Comparison of ENCODE assay signal across 11 mouse cellular contexts in the genomic region with DNA sequence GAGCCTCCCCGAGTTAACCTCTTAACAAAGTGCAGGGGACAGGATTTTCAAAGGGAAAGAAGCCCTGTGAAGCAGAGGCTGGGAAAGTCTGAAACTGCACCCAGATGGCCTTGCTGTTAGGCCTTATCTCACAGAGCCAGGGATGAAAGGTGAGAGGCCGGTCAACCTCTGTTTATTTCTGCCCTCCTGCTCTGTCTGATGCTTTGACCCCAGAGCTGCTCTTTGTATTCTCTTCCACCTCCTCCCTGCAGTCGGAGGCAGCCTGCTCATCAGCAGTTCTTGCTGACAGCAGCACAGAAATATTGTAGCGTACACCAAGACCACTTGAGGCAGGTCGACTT.
A peak's percentile ranks its signal among the peaks of the same experiment; 100 is the strongest.
DNase-seq lines count a peak whose midpoint lies in the region; ATAC-seq and TF ChIP-seq lines count a peak whose summit lies in the region.
"Had no signal": no experiment of that assay in that cellular context is flagged by ENCODE, and none has a peak within 500 bp of the region (broad histone marks: within the 10 kb centered on the region; RNA-seq: fewer than 3 reads in every experiment).

No protein-coding gene starts in this region.

- no peaks in the 10 kb centered on the region for H3K36me3 ChIP-seq in hindbrain, embryonic 11.5 days (ENCODE audit: control insufficient read depth, insufficient read depth, low read length)
- no peaks in the 10 kb centered on the region for H3K36me3 ChIP-seq in hindbrain, postnatal 0 days (ENCODE audit: insufficient read depth, low read length)
- no peaks in the 10 kb centered on the region for H3K36me3 ChIP-seq in kidney, embryonic 14.5 days (ENCODE audit: control insufficient read depth, insufficient read depth, low read length)

- no peak overlapping the region for H3K4me2 ChIP-seq in hindbrain, embryonic 11.5 days (replicated peaks; ENCODE audit: low read depth, low read length)
- H3K4me2 ChIP-seq in hindbrain, postnatal 0 days (ENCODE audit: low read depth, low read length) = no peak overlapping the region
- H3K4me2 ChIP-seq in kidney, embryonic 14.5 days (replicated peaks; ENCODE audit: low read depth, low read length) = no peak overlapping the region

- no peak overlapping the region for H3K27ac ChIP-seq in hindbrain, embryonic 11.5 days (ENCODE audit: low read depth, low read length)
- H3K27ac ChIP-seq in hindbrain, postnatal 0 days = no peak overlapping the region
- H3K27ac ChIP-seq in kidney, embryonic 14.5 days (ENCODE audit: low read depth, low read length) = no peak overlapping the region

- no peak overlapping the region for H3K4me3 ChIP-seq in hindbrain, embryonic 11.5 days (ENCODE audit: low read depth, low read length)
- H3K4me3 ChIP-seq in hindbrain, postnatal 0 days (ENCODE audit: low read length) = no peak overlapping the region
- no peak overlapping the region for H3K4me3 ChIP-seq in kidney, embryonic 14.5 days (ENCODE audit: low read length)

- 0 out of 2 replicates have a peak, but pooled peaks cover 2% of the 10 kb centered on the region for H3K4me1 ChIP-seq in hindbrain, embryonic 11.5 days (replicated peaks; ENCODE audit: control insufficient read depth, insufficient read depth, low read length)
- no peaks in the 10 kb centered on the region; the same call in 1 of the 2 replicates for H3K4me1 ChIP-seq in hindbrain, postnatal 0 days (ENCODE audit: insufficient read depth, low read length)
- H3K4me1 ChIP-seq in kidney, embryonic 14.5 days (ENCODE audit: control insufficient read depth, insufficient read depth, low read length) = peaks cover 8% of the 10 kb centered on the region; the same call in 1 of the 2 replicates

- ATAC-seq in hindbrain, embryonic 11.5 days (ENCODE audit: low FRiP score) = peak; percentile 40; the same call in 1 of the 2 replicates
- ATAC-seq in hindbrain, postnatal 0 days = no peak
- peak; percentile 96 for ATAC-seq in erythroid progenitor cell, adult 5-6 weeks (replicated peaks; ENCODE audit: low FRiP score, poor library complexity, severe bottlenecking)
- peak; percentile 71 for ATAC-seq in megakaryocyte progenitor cell, adult 5-6 weeks (replicated peaks; ENCODE audit: poor library complexity)
- no peak for ATAC-seq in kidney, embryonic 14.5 days (ENCODE audit: low FRiP score, low TSS enrichment)

- H3K9ac ChIP-seq in hindbrain, embryonic 11.5 days (ENCODE audit: low read depth, low read length) = no peak overlapping the region
- no peak overlapping the region for H3K9ac ChIP-seq in hindbrain, postnatal 0 days (replicated peaks; ENCODE audit: low read length)
- H3K9ac ChIP-seq in kidney, embryonic 14.5 days (ENCODE audit: low read depth, low read length) = no peak overlapping the region

- H3K9me3 ChIP-seq in hindbrain, embryonic 11.5 days (ENCODE audit: control insufficient read depth, low read length) = no peaks in the 10 kb centered on the region
- H3K9me3 ChIP-seq in hindbrain, postnatal 0 days (ENCODE audit: low read length) = no peaks in the 10 kb centered on the region
- no peaks in the 10 kb centered on the region for H3K9me3 ChIP-seq in kidney, embryonic 14.5 days (ENCODE audit: control insufficient read depth, low read length)

- WGBS in hindbrain, embryonic 11.5 days = 8% methylated on average over 5 of the region's 5 CpGs
- WGBS in hindbrain, postnatal 0 days = 29% methylated on average over 5 of the region's 5 CpGs
- WGBS in kidney, embryonic 14.5 days = 13% methylated on average over 5 of the region's 5 CpGs

- TF ChIP-seq CTCF in hindbrain, postnatal 0 days (IDR thresholded peaks at IDR 0.05; ENCODE audit: low read depth) = no peak

- no peaks in the 10 kb centered on the region for H3K27me3 ChIP-seq in hindbrain, embryonic 11.5 days (ENCODE audit: control insufficient read depth, insufficient read depth, low read length)
- H3K27me3 ChIP-seq in hindbrain, postnatal 0 days (ENCODE audit: insufficient read depth, low read length) = no peaks in the 10 kb centered on the region
- H3K27me3 ChIP-seq in kidney, embryonic 14.5 days (ENCODE audit: control insufficient read depth, insufficient read depth, low read length) = no peaks in the 10 kb centered on the region
- H3K27me3 ChIP-seq: CH12.LX had no signal

- no peak for DNase-seq in hindbrain, embryonic 11.5 days (ENCODE audit: low spot score)
- DNase-seq in hindbrain, postnatal 0 days (ENCODE audit: low spot score) = no peak
- peak; percentile 81 for DNase-seq in c-Kit-positive CD71-positive TER-119-positive erythroid progenitor cells, embryonic 14.5 days (ENCODE audit: low spot score)
- DNase-seq in cerebellum, postnatal 10 days = no peak
- no peak for DNase-seq in layer of hippocampus, postnatal 36 days
- DNase-seq: kidney, adult 8-10 months; right cerebral cortex, adult 18-20 months had no signal

Comparison
In these comparisons a context has a peak if more than half of its experiments do, and no peak if none do; other contexts are left out.
1. ATAC-seq: peak in hindbrain, embryonic 11.5 days (single experiment), erythroid progenitor cell, adult 5-6 weeks (single experiment) and megakaryocyte progenitor cell, adult 5-6 weeks (single experiment); none in hindbrain, postnatal 0 days (single experiment) and kidney, embryonic 14.5 days (single experiment).